Mouse (Mus musculus) G1E (cell line): ENCODE measurements around the gene AY074887.

Source experiments
- CTCF ChIP-seq: IDR thresholded peaks from 2 replicates; pipeline ENCODE4 v1.5.1; 2012; ENCODE audit warnings: low read depth, low read length, inconsistent platforms, mixed read lengths
- POLR2AphosphoS5 ChIP-seq: IDR thresholded peaks from 2 replicates; pipeline ENCODE4 v1.6.1; 2012; ENCODE audit warnings: low read depth, low read length, inconsistent platforms; ENCODE audit not compliant: insufficient replicate concordance
- TAL1 ChIP-seq: conservative IDR thresholded peaks from 2 replicates; pipeline ENCODE4 v1.6.1; 2012; ENCODE audit warnings: low read depth, low read length, inconsistent platforms, mixed read lengths

- TF ChIP-seq CTCF (no peak), TAL1 (no peak), POLR2AphosphoS5 (no peak)
Measured at GRCm38 (mm10) chr9:54916401-54916800, 34.4 kb downstream of the AY074887 start.
